ENCODE assay signal across 13 mouse cellular contexts in the genomic region with DNA sequence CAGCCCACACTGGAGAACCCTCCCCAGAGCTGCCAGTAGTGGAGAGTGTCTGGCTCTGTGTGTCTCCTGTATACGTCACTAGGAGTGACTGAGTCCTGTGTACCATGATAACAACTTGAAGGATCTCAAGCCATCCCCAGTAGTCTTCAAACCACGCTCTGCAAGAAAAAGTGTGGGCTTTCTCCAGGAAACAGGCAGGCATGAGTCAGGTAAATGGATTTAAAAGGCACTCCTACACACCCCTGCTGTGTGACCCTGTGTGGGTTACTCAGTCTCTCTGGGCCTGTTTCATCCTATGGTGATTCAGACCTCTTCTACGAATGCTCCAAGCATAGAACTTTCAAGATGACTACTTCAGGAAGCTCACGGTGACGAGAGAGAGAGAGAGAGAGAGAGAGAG.
"Had no signal": no experiment of that assay in that cellular context is flagged by ENCODE, and none has a peak within 500 bp of the region (broad histone marks: within the 10 kb centered on the region; RNA-seq: fewer than 3 reads in every experiment).

No protein-coding gene starts in this region.

- H3K4me2 ChIP-seq: limb, embryonic 13.5 days; midbrain, embryonic 12.5 days; neural tube, embryonic 13.5 days had no signal

- DNase-seq: kidney, adult 9 months; kidney, postnatal 36 days; layer of hippocampus, adult 9-11 months; layer of hippocampus, postnatal 36 days; left cerebral cortex, postnatal 4 days; lung, adult 18-20 months; retina, postnatal 1 day had no signal

- ATAC-seq: midbrain, embryonic 16.5 days had no signal

- H3K36me3 ChIP-seq: limb, embryonic 13.5 days; midbrain, embryonic 12.5 days; neural tube, embryonic 13.5 days had no signal

- H3K9me3 ChIP-seq: limb, embryonic 13.5 days; midbrain, embryonic 12.5 days; neural tube, embryonic 13.5 days had no signal

- H3K27ac ChIP-seq: kidney, postnatal 0 days; limb, embryonic 13.5 days; liver, embryonic 14.5 days; midbrain, embryonic 12.5 days; neural tube, embryonic 13.5 days had no signal

- H3K4me3 ChIP-seq: limb, embryonic 13.5 days; midbrain, embryonic 12.5 days; neural tube, embryonic 13.5 days had no signal

- H3K9ac ChIP-seq: limb, embryonic 13.5 days; liver, embryonic 14.5 days; midbrain, embryonic 12.5 days; neural tube, embryonic 13.5 days had no signal

- H3K27me3 ChIP-seq: limb, embryonic 13.5 days had no signal
